Mouse (Mus musculus): ENCODE measurements around the gene Agmo. TPM values are rescaled to one million over a fixed set of nuclear protein-coding genes. Genes with fewer than 3 reads are reported as not detected.

Agmo gene
- total RNA-seq (2021), result 1 to 10 TPM; 4.3 to 4.7 TPM
- long read RNA-seq, experiment 1, transcript Agmo-201 (13 exons, 2,423 nt), result major isoform, 9 of 9 reads
- long read RNA-seq, experiment 1, partial matches to known transcripts, result 0 of 9 reads
- long read RNA-seq, experiment 1, other reads (novel, unspliced or antisense), result 0 of 9 reads
- long read RNA-seq, experiment 2, transcript Agmo-201 (13 exons, 2,423 nt), result major isoform, 9 of 9 reads
- long read RNA-seq, experiment 2, partial matches to known transcripts, result 0 of 9 reads
- long read RNA-seq, experiment 2, other reads (novel, unspliced or antisense), result 0 of 9 reads

- DNase-seq (ENCODE audit: low spot score in 2 of 2), result peak in 1 of 2 experiments; percentile 54
Observed at GRCm38 (mm10) chr12:37241566-37242021, at the start of gene Agmo. Gene Agmo (plus strand): TSS chr12:37241641.

- no peak for DNase-seq (ENCODE audit: low spot score in 2 of 2)
Observed at GRCm38 (mm10) chr12:37231119-37231518, 10.3 kb upstream of the Agmo start.

- no peak for DNase-seq (ENCODE audit: low spot score in 2 of 2)
Observed at GRCm38 (mm10) chr12:37240975-37241565, 371 bp upstream of the Agmo start.

GRCm38 (mm10) chr12:37242484-37242883, 1.0 kb downstream of the Agmo start:
- DNase-seq (ENCODE audit: low spot score in 2 of 2), result peak in 1 of 2 experiments; percentile 2

- no peak for DNase-seq (ENCODE audit: low spot score in 2 of 2)
Observed at GRCm38 (mm10) chr12:37244876-37245275, 3.4 kb downstream of the Agmo start.

GRCm38 (mm10) chr12:37251688-37252087, 10.2 kb downstream of the Agmo start:
- DNase-seq (ENCODE audit: low spot score in 2 of 2), result no peak

DNA sequence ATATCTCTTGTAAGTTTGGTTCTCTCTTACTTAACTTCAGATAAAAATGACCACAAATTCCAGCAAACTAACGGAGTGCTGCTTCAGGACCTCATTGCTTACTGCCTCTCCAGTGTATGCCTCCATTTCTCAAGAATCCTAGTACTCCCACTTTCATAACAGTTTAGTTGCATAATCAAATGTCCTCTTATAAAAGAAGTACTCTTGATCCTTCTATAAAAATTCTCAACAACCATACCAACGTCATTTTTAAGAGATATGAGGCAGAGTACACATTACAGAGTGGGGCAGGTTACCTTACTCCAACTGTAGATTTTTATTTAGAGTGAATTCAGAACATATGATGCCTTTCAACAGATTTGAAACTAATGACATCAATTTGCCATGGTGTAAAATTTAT, 15.7 kb downstream of the Agmo start:
- DNase-seq (ENCODE audit: low spot score in 2 of 2), result no peak

GRCm38 (mm10) chr12:37259771-37260528, 18.5 kb downstream of the Agmo start:
- no peak for DNase-seq (ENCODE audit: low spot score in 2 of 2)

- DNase-seq (ENCODE audit: low spot score in 2 of 2), result no peak
Observed at GRCm38 (mm10) chr12:37263685-37264084, 22.2 kb downstream of the Agmo start.

DNA sequence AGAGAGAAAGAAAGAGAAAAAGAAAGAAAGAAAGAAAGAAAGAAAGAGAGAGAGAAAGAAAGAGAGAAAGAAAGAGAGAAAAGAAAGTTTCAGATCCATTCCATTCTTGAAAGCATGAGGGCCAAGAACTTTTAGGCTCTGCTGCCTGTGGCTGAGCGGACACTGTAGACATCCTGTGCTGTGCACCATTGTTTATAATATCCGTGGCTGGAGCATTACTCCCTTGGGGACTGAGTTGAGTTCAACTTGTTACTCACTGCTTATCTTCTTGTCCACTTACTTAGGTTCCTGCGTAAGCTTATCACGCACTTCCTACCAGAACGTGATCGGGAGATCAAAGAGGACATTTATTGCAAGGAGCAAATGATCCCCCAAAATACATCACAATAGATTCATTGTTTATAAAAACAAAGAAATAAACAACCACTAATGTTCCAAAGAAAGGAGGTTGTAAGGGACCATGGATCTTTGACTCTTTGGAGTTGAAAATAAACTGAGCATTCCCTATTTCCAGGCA, 27.3 kb downstream of the Agmo start:
- no peak for DNase-seq (ENCODE audit: low spot score in 2 of 2)

DNA sequence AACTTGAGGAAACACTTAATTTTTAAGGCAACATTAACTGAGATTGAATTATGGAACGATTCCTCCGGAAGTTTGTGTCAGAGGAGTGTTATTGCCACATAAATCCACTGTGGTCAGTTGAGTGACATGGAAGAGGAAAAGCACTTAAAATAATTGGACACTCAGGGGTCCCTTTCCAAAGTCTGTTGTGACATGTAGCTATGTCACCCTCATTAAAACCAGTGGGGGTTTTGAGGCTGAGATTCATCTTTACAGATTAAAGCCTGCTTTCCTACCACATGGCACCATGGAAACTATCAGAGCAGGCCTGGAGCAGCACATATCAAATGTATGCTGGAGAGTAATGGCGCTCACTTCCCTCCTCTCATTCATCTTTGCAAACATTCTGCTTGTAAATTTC, 31.2 kb downstream of the Agmo start:
- DNase-seq (ENCODE audit: low spot score in 2 of 2), result no peak

DNA sequence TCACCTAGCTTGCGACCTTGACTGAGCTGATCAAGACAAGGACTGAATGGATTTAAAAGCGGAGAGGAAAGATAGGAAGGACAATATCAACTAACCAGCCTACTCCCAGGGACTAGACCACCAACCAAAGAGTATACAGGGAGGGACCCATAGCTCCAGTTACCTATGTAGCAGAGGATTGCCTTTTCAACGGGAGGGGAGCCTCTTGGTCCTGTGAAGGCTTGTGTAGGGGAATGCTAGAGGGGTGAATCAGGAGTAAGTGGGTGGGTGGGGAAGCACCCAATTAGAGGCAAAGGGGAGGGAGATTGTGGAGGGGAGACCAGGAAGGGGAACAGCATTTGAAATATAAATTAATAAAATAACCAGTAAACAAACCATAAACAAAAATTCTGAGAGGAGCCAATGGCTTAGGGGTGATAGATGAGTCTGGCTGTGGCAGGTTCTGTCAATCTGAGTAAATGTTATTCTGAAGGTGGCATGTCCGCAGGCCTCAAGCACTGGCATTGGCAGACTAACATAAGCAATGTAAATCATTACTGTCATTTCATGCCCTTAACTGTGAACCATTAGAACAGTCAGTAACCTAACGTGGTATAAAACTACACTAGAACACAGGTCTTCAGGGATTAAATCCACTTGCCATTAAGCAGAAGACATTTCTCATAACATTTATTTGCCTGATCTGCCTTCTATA, 32.7 kb downstream of the Agmo start:
- DNase-seq (ENCODE audit: low spot score in 2 of 2), result no peak

DNA sequence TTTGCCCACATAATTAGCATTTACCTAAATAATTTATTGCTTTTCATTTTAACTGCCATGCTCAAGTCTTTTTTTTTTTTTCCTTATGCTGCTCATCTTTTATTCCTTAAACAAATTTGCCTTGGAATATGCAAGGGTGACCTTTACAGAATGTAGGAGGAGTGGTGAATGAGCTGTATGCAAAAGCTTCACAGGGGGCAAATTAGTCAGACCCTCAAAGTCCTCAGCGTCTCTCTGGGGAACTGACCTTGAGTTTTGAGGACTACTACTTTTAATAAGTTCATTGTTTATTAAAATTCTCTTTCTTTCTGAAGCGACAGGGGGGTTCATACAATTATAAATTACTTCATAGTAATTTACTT, 33.2 kb downstream of the Agmo start:
- DNase-seq (ENCODE audit: low spot score in 2 of 2), result no peak

DNA sequence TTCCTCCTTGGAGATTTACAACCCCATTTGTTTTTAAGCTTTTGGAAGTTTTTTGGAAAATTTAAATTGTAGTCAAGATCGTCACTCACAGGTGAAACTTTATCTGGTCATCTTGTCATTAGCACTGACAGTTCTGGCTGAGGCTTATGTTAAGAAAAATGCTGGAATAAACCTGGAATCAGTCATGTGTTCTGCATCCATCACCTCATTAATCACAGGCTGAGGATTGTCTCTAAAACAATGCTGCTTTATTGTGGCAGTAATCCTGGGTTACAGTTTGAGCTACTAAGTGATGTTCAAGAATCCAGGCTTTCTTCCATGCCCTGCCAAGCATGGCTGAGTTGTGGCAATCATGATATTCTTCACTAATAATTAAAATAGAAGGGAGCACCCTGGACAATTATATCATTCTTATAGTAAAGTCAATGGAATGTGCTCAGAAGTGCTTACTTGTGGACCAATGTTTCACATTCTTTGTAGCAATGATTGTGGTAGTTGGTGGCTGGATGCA, 65.6 kb downstream of the Agmo start:
- DNase-seq (ENCODE audit: low spot score in 2 of 2), result no peak

DNA sequence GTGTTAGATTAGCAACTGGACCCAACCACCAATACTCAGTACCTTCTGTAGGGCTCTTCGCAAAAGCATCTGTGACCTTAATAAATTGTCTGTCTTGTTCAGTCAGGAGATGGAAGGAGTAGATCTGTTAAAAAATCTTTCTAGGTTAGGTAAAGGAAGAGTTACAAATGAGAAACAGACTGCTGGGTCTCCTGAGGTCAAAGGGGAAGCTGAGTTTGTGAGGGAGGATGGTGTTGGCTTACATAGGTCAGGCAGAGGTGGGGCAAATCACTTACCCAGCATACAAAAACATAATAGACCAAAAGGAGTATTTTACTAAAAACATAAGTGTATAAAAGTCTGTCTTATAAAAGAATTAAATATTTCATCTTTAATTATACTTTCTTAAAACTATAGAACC, 69.3 kb downstream of the Agmo start:
- DNase-seq (ENCODE audit: low spot score in 2 of 2), result no peak

GRCm38 (mm10) chr12:37322860-37323259, 81.4 kb downstream of the Agmo start:
- DNase-seq (ENCODE audit: low spot score in 2 of 2), result no peak

GRCm38 (mm10) chr12:37334987-37335386, 93.5 kb downstream of the Agmo start:
- peak in 1 of 2 experiments; percentile 4 for DNase-seq (ENCODE audit: low spot score in 2 of 2)

- DNase-seq (ENCODE audit: low spot score in 2 of 2), result no peak
Observed at GRCm38 (mm10) chr12:37344225-37344624, 102.8 kb downstream of the Agmo start.

- no peak for DNase-seq (ENCODE audit: low spot score in 2 of 2)
Observed at GRCm38 (mm10) chr12:37345696-37346095, 104.3 kb downstream of the Agmo start.

DNA sequence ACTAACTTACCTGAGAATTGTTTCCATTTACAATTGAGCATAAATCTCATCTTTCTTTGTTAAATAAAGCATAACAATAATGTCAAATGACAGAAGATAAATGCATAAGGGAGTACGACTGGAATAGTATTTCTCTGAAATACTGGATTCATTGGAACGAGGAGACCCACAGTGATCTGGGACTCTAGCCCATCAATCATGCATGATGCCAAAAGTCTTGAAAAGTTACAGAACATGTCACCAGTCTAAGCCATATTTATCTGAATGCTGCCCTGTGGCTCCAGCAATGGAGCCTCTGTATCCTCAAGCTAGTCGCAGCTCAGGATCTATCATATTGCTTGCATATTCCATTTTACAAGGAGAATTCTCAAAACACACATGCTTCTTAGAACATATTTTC, 150.9 kb downstream of the Agmo start:
- DNase-seq (ENCODE audit: low spot score in 2 of 2), result peak in 1 of 2 experiments; percentile 5

DNA sequence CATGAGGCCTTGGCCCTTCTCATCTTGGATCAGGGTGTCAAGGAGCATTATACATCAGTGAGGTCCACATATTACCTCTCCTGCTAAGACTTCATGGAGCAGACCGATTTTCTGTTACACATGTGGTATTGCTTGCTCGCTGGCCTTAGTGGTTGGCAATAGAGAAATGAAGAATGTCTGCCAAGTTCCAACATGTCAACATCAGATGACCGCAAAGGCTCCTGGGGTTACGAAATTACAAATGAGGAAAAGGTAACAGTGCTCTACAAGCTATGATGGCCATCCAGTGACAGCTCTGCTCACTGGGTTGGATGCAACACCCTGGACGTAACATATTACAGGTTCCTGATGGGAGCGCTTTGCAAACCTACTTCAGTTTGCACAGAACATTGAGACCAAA, 161.1 kb downstream of the Agmo start:
- DNase-seq (ENCODE audit: low spot score in 2 of 2), result no peak
